Mouse (Mus musculus): ENCODE data around the gene Mfsd12.

- TF ChIP-seq MAFK (IDR thresholded peaks at IDR 0.05; ENCODE audit: insufficient read depth, low read depth, low read length): no peak
- TF ChIP-seq CHD2 (IDR thresholded peaks at IDR 0.05; ENCODE audit: low read depth, low read length): no peak
- no peak for TF ChIP-seq ZNF384 (IDR thresholded peaks at IDR 0.05; ENCODE audit: low read depth, low read length)
These were observed 6.4 kb downstream of the Mfsd12 start for GRCm38 (mm10) chr10:81363436-81364346.

Measured in ES-E14 (cell line).